Mouse (Mus musculus): ENCODE measurements around the gene Clcn6.

DNA sequence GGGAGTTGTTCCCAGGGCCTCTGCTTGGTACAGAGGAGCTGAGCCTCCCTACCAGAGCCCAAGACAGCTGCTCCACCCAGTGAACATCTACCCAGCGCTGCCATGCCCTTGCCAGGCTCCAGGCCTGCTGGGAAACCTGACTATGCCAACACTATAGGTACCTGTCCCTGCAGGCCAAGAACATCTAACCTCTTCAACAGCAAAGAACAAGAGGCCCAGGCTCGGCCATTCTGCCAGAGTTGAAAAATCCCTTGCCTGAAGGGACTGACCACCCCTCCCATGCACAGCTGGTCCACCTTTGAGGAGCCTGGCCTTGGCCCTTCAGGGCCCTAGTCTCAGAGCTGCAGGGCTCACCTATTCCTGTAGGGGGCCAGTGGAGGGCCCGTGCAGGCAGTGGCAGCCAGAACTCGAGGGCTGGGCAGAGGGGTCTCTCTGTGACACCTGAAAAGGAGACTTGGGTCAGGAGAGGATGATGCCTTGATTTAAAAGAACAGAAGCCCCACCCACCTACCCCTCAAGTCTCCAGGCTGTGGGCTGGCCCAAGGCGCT, 19.1 kb upstream of the Clcn6 start:
- no peak for TF ChIP-seq GATA1 (IDR thresholded peaks at IDR 0.05; ENCODE audit: low read length)
- TF ChIP-seq TAL1 (IDR thresholded peaks at IDR 0.05; ENCODE audit: low read length), result no peak

All from erythroblast, embryonic 14.5 days (primary cell).